Mouse (Mus musculus) C2C12 (cell line): ENCODE results near the gene Prss50.

Source experiments
- CTCF ChIP-seq: IDR thresholded peaks from one replicate; pipeline ENCODE4 v1.5.1; 2011; ENCODE audit not compliant: control insufficient read depth, insufficient read depth, insufficient read length
- FOSL1 ChIP-seq: IDR thresholded peaks from one replicate; pipeline ENCODE4 v1.8.0; 2011; ENCODE audit warnings: mild to moderate bottlenecking, low read length; ENCODE audit not compliant: poor library complexity, insufficient read depth, severe bottlenecking
- MYOG ChIP-seq: IDR thresholded peaks from one replicate; pipeline ENCODE4 v1.6.1; 2011; ENCODE audit not compliant: control insufficient read depth, insufficient read length; ENCODE audit errors: extremely low read depth

DNA sequence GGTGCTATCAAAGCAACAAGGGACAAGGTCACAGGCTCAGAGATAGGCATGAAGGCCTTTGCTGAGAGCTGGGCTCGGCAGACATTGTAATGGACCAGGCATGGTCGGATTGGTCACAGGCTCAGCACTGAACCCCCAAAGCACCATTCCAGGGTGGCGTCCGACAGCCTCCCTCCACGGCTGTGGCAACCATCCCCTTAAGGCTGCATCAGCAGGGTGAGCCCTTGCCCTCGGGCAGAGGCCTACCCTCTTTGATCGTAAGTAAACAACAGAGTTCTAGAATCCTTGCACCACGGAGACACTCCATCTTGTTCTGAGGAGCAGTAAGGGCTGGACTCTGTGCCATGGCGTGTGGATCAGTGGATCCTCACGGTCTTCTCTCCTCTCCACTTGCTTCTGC, 13.6 kb upstream of the Prss50 start, which contains the start of gene Prss46:
- TF ChIP-seq MYOG (no peak), CTCF (no peak), FOSL1 (no peak)
